Mouse (Mus musculus) central nervous system, embryonic 11.5 days (tissue): ENCODE results near the gene Cntn5. TPM values are rescaled to one million over a fixed set of nuclear protein-coding genes. Genes with fewer than 3 reads are reported as not detected.

Experiments
- polyA plus RNA-seq: library from polyadenylated mRNA; depleted of rRNA; stranded (reverse); fragments of >200 nt; gene quantifications from 2 replicates; pipeline ENCODE4 v1.2.3, GENCODE M21; 2012; rRNA removed

Gene Cntn5
- 0.86 and 1.0 TPM in 2 replicates for polyA plus RNA-seq

GRCm38 (mm10) chr9:10904616-10905363, at the start of gene Cntn5:
Cntn5 (minus strand) TSS chr9:10904775.

